In genomic region chr7:100305894-100306293, GRCm38 (mm10) we compare ENCODE assay signal across 17 mouse cellular contexts. TPM values are rescaled to one million over a fixed set of nuclear protein-coding genes. Genes with fewer than 3 reads are reported as not detected.
"Had no signal": no experiment of that assay in that cellular context is flagged by ENCODE, and none has a peak within 500 bp of the region (broad histone marks: within the 10 kb centered on the region; RNA-seq: fewer than 3 reads in every experiment).

No protein-coding gene starts in this region.

- H3K27ac ChIP-seq: neural tube, embryonic 13.5 days; neural tube, embryonic 15.5 days; stomach, embryonic 15.5 days; stomach, postnatal 0 days had no signal

- H3K27me3 ChIP-seq: neural tube, embryonic 13.5 days; neural tube, embryonic 15.5 days; stomach, embryonic 15.5 days had no signal

- H3K4me2 ChIP-seq: neural tube, embryonic 13.5 days; neural tube, embryonic 15.5 days; stomach, embryonic 15.5 days had no signal

- H3K36me3 ChIP-seq: neural tube, embryonic 13.5 days; neural tube, embryonic 15.5 days; stomach, embryonic 15.5 days had no signal

- H3K9ac ChIP-seq: neural tube, embryonic 13.5 days; neural tube, embryonic 15.5 days; stomach, embryonic 15.5 days had no signal

- H3K4me3 ChIP-seq: neural tube, embryonic 13.5 days; neural tube, embryonic 15.5 days; stomach, embryonic 15.5 days had no signal

- DNase-seq: retina, postnatal 1 day; right cerebral cortex, adult 18-20 months; right cerebral cortex, postnatal 14 days; right cerebral cortex, postnatal 25 days; right cerebral cortex, postnatal 4 days; spleen, adult 18-20 months; thymus, adult 18-20 months; thymus, adult 2 months; thymus, postnatal 14 days; thymus, postnatal 25 days; thymus, postnatal 36 days; thymus, postnatal 4 days had no signal

- H3K9me3 ChIP-seq: neural tube, embryonic 13.5 days; neural tube, embryonic 15.5 days; stomach, embryonic 15.5 days had no signal

RNA-seq across cellular contexts. Expression of gene P4ha3, which starts 20.6 kb away (rescaled TPM):
- total RNA-seq: neutrophil, adult 5-6 weeks had no signal
